Mouse (Mus musculus) cerebellum, adult 11 months (tissue): Measurements from ENCODE around the gene Cnih4.

Source experiments
- DNase-seq: peaks from one replicate; pipeline ENCODE4 v3.0.0; 2022

Gene Cnih4

DNA sequence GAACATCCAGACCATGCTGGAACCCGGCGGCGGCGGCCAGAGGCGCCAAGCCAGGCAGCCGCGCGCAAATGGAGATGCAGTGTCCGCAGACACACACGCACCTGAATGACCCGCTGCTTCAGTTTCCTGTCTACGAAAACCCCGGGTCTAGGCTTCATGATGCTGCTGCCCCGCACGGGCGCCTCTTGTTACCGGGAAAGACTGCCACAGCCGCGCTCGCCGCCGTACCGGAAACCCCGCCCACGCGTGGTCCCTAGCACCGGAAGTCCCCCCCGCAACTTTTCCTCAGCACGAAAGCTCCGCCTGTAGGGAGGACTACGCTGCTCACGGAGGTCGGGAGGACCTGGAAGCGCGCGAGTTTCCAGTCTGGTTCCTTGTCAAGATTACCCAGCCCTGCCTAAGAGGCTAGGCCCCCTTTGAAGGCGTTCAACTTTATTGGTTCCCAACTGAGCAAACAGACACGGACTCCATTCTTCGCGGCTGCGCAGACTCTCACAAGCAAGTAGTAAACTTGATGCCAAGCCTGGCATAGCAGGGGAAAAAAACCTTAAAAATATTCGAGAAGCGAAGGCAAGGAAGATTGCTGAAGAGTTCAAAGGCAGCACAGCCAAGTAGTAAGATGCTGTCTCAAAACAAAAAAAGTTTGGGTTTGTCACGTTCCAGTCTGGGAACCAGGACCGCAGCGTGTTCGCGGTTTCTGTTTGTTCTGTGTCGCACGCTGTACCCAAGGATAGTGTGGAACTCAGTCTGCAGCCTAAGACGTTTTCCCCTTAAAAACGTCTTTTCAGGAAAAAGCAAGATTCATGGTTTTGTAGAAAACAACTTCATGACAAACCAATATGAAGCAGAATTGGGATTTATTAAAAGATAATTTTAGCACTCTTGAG is at the start of gene Cnih4, which contains the start of gene Nvl:
Cnih4 (plus strand) TSS at position 744 of the 887 bp plus-strand sequence.
Nvl (minus strand) TSS at position 255 of the 887 bp plus-strand sequence.
- peak; percentile 89 for DNase-seq

DNA sequence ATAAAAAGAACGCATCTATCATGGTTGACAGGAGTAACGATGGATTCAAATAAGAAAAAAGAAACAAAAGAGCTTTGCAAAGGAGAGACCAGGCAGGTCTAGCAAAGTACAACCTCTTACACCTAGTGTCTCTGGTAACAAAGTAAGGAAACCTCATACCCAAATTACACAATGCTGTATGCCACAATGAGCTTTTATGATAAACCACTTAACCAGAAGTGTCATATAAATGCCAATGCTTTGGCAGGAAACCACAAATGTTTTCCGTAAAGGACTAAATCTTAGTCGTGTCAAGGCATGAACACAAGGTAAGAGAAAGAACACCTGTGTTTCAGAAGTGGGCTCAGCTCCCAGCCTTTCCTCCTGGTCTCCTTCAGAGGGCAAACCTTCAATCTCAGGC is 27.4 kb upstream of the Cnih4 start:
- DNase-seq = no peak

DNA sequence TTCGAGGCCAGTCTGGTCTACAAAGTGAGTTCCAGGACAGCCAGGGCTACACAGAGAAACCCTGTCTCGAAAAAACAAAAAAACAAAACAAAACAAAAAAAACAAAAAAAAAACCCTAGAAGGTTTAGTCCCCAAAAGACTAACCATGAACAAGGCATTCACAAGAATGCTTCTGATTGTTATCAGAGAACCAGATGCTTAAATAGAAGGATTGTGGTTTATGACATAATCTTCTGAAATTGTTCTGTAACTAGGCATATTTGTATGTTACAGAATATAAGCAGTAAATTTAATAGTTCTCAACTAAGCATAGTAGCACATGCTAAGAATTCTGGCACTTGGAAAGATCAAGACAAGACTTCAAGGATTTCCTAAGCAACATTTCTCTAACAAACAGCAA is 20.3 kb upstream of the Cnih4 start:
- DNase-seq = no peak

DNA sequence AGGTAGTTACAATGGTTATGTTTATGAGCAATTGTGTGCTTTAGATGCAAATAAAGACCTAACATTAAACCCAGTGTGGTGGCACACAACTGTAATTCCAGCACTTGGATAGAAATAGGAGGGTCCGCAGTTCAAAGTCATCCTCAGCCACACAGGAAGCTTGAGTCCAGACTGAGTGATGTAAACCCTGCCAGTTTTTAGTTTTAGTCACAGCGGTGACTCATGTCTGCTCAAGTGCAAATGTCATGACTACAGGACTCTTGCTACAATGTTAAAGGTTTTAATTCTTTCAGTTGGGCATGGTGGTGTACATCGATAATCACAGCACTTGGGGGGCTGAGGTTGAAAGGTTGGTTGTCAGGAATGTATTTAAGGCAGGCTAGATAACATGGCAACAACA is 18.6 kb upstream of the Cnih4 start:
- DNase-seq = no peak

DNA sequence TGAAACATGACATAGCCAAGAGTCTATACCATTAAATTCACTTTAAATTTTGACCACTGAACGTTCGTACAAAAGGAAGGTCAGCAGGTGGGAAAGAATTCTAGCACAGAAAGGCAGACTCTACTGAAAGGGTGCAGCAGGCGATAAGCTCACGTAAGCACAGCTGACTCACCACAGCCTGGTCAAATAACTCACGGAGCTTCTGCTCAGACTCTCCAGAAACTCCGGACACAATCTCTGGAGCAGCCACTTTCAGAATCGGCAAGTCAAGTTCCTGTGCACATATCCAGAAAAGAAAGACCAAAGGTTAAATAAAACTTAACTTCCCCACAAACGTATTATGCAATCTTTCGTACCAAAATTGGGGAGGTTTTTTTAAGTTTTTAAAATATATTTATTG is 17.7 kb upstream of the Cnih4 start:
- no peak for DNase-seq

DNA sequence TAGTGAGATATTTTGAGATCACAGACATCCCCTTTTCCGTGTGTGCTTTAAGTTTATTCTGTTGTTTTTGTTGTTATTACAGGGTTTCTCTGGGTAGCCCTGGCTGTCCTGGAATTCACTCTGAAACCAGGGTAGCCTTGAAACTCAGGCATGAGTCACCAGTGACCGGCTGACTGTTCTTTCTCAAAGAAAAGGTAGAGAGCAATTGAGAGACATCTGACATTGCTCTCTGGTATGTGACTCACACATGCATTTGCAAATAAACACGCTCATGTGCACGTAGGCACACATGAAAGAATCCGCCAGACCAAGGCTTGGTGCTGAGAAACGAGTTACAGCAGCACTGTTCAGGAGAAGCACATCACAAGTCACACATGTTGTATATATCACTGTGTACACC is 12.6 kb upstream of the Cnih4 start:
- DNase-seq = no peak

DNA sequence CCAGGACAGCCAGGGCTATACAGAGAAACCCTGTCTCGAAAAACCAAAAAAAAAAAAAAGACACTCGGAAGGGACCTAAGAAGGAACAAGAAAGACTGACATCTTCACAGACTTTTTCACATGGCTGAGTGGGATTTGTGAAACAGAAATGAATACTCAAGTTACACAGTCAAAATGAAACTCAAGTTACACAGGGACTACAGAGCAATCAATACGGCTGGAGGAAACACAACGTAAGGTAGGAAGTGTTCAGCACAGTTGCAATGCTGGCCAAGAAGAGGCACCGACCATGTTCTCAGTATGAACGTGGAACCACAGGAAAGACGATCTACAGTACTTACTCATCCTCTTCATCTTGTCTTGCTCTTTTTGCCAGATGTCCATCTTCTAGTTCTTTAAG is 5.8 kb upstream of the Cnih4 start:
- DNase-seq = no peak

DNA sequence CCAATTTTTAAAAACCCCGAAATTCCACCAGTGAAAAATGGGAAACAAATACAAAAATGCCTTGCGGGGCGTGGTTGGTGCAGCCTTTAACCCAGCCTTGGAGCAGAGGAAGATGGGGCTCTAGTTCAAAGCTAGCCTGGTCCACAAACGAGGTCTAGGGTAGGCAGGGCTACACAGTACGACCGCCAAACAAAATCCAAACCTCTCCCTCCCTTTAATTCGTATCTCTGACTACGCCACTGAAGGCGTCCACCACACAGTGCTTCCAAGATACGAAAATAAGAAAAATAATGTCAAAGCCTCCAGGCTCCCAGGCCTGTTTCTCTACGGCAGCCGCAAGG is 914 bp upstream of the Cnih4 start:
- no peak for DNase-seq

DNA sequence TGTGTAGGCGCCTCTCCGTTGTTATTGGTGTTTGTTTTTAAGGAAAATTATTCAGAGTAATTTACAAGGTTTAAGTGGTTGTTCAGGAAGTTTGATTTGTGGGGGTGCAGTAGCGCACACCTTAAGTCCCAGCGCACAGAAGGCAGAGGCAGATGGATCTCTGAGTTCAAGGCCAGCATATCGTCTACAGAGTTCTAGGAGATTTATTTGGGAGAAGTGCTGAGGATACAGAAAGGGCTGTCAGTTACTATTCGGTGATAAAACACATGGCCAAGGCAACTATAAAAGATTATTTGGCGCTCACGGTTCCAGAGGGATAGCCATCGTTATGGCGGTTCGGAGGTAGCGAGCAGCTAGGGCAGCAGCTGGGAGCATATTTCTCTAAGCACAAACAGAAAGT is 473 bp downstream of the Cnih4 start:
- DNase-seq = no peak

DNA sequence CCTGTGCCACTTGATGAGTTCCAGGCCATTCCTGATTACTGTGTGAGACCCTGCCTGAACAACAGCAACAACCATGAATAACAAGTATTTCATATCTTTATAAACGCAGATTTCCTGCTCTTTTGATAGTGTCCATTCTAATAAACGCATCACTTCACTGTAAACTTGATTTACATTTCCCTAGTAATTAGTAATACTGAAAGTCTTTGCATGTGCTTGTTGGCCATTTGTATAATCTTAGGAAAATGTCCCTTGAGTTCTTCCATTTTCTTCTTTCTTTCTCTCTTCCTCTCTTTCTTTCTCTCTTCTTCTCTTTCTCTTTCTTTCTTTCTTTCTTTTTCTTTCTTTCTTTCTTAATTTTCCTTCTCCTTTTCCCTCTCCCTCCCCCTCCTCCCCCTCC is 1.7 kb downstream of the Cnih4 start:
- no peak for DNase-seq

DNA sequence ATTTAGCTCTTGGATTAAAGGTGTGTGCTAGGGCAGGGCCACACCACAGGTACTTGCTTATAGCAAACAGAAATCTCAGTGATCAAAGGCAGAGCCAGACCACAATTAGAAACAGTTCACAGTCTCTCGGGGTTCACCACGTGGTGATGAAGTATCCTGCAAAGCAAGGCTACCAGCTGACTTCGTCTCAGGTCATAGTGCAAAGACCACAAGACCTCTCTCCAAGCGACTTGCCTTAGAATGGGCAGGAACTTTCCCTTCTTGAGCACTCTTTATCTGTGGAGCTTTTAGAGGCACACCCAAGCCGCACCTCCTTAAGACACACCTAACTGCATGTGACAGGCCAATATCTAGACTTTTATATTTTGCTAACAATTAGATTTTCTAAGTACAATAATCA is 4.0 kb downstream of the Cnih4 start:
- no peak for DNase-seq

DNA sequence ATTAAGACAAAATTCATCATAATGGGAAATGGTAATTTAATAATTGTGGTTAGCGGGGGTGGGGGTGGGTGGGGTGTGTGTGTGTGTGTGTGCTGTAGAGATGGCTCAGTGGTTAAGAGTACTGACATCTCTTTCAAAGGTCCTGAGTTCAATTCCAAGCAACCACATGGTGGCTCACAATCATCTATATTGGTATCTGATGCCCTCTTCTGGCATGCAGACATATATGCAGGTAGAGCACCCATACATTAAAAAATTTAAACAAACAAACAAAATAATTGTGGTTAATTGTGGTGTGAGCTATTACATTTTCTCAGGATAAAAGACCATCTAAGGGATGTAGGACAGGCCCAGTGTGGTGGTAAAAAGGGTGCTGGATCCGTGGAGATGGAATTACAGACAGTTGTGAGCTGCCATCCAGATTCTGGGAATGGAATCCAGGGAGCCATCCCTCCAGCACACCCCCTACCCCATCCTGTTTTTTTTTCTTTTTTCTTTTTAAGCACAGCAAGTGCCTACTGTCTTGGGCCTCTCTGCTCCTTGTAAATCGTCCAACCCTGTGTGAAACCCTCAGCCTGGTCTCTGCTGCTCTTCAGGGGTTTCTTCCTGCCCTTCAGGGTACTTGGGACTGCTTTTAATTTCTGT is 5.0 kb downstream of the Cnih4 start:
- no peak for DNase-seq

DNA sequence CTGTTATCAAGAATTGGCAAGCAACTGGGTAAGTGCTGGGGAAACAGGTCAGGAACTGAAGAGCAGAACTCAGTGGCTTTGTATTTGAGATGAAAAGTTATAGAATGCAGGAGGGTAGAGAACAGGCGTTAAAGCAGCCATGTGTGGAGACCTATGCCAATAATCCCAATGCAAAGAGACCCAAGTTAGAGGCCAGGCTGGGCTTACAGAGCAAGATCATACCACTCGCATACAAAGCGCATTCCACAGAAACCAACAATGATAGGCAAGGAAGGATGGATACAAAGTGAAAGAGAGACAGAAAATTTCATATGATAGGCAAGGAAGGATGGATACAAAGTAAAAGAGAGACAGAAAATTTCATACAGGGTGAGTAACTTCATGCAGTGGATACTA is 5.9 kb downstream of the Cnih4 start:
- DNase-seq = no peak

DNA sequence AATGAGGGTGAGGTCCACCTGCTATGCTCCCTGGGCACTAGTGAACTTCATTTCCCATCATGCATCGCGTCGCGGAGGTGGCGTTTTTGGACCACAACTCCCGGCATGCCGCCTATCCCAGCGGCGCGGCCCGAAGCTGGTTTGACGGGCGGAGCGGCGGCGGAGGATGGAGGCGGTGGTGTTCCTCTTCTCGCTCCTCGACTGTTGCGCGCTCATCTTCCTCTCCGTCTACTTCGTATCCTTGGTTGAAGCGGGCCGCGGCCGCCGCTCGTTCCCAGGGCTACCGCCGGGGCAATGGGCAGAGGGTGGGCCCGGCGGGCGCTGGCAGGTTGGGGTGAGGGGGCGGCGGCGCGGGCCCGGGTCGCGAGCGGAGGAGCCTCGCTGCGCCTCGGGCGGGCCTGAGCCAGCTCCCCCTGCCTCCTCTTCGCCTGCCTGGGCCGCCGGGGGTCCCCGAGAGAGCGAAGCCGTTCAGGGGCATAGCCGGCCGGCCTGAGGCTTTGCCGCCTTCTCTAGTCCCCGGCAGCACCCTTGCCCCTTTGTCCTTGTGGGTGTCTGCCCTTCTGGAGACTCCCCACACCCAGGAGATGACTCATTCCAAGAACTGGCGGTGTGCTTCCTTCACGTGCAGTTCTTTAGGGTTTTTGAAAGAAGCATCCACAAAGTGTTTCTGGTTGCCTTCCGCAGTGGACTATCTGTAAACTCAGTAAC is 6.5 kb downstream of the Cnih4 start:
- DNase-seq = peak; percentile 87

DNA sequence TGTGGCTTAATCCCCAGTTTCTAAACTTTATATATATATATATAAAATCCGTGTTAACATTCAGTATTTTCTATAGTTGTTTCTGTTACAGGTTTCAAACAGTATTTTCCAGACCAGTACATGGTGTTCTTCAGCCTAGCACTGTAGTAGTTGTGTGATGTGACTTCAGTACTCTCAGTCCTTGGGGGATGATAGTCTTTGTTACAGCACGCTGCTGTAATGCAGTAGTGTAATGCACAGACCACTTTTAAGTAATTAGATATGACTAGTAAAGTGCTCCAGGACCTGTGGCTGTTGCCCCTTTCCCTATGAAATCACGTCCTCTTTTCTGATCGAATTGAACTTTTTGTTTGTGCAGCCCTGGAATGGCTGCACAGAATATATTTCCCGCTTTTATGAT is 7.0 kb downstream of the Cnih4 start:
- DNase-seq = no peak

DNA sequence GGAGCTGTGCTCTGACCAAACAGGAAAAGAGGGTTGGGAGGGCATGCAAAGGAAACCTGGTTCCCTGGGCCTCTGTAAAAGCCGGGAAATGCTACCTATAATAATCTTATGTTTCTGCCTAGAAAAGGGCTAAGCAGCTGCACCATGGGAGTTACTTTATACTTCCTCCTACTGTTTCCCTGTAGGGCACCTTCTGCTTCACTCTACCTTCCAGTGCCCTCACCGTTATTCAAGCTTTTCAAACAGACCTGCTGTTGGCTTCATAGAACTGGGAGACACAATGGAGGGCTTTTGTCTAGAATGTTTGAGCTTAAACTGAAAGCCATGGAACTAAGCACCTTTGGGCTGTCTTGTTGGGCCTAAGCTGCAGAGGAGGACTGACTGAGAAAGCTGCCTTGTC is 23.3 kb downstream of the Cnih4 start:
- DNase-seq = no peak

DNA sequence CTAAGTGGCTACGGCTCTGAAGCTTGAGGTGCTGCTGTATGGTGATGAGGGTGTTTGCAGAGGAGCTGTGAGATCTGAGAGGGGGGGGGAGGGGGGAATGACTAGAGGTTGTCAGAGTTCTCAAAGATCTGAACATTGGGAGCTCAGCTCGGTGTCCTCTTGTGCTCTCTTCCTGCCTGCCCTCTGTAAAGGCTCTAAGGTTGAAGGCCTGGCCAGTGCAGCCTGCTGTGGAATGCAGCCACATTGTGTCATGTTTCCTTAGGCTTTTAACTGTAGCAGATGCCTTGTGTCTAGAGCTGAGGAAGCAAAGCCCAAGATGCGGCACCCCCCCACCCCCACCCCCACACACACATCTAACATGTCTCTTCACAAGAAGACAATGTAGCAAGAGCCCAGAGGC is 23.9 kb downstream of the Cnih4 start:
- DNase-seq = no peak

DNA sequence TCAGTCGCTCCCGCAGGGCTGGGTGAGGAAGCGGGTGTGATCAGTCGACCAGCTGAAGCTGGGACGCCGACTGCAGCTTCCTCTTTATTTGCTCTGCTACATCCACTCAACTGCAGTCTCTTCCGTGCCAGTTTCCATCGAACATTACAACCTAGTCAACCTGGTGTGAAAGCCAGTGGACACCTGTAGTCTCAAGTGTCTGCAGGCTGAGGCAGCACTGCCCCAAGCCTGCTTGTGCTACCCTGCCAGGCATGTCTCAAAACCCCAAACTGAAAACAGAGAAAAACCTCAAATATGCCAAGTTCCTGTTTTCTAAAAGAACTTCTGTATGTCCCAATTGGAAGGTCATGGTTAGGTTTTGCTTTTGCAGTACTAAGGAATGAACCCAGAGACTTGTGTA is 25.7 kb downstream of the Cnih4 start:
- no peak for DNase-seq

DNA sequence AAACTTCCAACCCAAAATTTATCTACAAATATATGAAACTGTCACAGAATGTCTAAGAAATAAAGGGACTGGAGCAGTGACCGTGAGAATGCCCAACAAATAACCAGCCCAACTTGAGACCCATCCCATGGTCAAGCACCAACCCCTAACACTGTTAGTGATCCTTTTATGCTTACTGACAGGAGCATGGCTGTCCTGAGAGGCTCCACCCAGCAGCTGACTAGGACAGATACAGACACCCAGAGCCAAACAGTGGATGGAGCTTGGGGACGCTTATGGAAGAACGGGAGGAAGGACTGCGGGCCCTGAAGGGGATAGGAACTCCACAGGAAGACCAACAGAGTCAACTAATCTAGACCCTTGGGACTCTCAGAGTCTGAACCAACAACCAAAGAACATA is 44.4 kb downstream of the Cnih4 start:
- no peak for DNase-seq

DNA sequence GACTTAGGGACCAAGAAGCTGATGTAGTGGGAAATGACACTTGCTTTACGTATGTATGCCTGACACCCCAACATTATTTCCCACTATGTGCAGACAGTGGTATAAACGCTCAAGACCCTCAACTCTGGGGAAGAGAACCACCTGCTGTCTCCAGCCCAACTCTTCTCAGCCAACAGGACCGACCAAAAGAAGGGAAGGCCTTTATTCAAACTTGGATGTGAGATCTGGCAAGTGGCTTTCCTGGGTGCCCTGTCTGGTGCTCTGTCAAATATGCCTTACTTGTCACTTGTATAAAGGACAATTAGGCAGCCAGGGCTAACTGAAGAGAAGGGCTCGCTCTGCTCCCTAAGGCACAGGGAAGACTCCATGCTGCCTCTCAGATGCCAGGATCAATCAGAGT is 55.0 kb downstream of the Cnih4 start:
- DNase-seq = no peak

DNA sequence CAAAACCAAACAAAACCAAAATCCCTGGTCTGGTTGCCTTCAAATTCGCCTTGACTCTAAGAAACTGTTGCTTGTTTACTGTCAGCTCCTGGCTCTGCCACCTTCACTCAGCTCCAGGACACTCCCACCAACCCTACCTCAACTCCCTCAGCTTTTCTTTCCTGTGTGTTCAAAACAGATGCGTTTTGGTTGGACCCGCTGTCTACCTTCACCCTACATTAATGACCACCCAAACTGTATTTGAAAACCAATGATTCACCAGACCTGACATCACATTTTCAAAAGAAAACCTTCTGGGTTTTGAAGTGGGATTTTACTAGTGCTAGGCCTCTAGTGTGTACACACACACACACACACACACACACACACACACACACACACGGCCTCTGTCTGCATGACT is 65.7 kb downstream of the Cnih4 start:
- DNase-seq = no peak

DNA sequence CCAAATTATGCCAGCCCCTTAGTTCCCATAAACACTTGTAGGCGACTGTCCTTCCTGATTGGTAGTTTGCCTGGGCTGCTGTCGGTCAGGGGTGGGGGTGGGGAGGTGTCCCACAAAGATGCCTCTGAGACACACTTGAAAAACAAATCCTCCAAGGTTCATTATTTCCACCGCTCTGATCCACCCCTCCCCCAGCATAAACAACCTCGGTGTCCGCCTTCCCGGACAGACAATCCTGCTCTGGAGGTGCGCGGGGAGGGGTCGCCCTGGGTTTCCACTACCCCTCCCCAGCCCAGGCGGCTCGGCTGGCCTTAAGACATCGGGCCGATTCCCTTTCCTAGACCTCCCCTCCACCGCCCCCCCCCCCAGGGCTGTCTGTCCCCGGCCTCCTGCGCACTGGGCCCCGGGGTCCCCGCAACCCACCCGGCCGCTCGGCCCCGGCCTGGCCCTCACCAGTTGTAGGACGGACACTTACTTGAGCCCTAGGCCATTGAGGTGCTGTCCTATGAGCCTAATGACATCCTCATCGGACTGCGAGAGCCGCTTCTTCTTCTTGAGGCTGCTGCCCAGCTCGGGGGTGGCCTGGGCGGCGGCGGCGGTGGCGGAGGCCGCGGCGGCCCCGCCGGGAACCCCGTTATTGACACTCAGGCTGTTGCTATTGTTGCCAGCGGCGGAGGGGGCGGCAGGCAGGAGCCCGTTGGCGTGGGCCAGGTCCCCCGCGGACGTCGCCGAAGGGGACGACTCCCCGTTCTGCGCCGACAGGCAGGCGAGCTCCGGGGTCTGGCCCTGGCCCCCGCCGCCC is 66.3 kb downstream of the Cnih4 start:
- DNase-seq = peak; percentile 35

DNA sequence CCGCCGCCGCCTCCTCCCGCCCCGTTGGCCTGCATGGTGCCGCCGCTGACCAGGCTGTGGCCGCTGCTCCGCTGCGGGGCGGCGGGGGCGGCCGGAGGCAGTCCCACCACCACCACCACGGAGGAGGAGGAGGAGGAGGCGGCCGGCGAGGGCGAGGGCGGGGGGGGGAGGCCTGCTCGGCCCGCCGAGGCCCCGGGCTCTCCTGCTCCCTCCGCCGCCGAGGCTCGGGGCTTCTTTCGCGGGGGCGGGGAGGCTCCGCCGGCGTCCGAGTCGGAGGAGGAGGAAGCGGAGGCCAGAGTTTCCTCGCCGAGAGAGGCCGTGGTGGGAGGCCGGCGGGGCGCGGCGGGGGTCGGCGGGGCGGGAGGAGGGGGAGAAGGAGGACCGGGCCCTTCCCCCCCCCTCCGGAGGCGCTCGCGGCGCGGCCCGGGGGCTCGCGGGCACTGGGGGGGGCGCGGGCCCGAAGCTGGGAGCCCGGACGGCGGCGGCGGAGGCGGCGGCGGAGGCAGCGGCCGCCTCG is 67.0 kb downstream of the Cnih4 start:
- no peak for DNase-seq
